Mouse (Mus musculus): ENCODE results near the gene Jarid2. TPM values are rescaled to one million over a fixed set of nuclear protein-coding genes. Genes with fewer than 3 reads are reported as not detected.
A peak's percentile ranks its signal among the peaks of the same experiment; 100 is the strongest.
"Not testable (repeated sequence)": the region's sequence is repeated elsewhere in the genome, so short reads cannot be mapped to it uniquely, and the experiment has no call there.

Gene Jarid2
- polyA plus RNA-seq, 1 experiment from 2014 or later = 26.5 TPM

GRCm38 (mm10) chr13:44839866-44840835 lies 110.9 kb downstream of the Jarid2 start:
- peak; percentile 84; the same call in 1 of the 2 replicates for ATAC-seq (ENCODE audit: insufficient number of reproducible peaks, insufficient read depth, low FRiP score, low read depth)
- H3K27me3 ChIP-seq (ENCODE audit: control insufficient read depth, insufficient read depth, low read length) = no peaks in the 10 kb centered on the region
- H3K4me1 ChIP-seq (ENCODE audit: control insufficient read depth, insufficient read depth, low read length) = peaks cover 19% of the 10 kb centered on the region
- H3K9me3 ChIP-seq (ENCODE audit: control insufficient read depth, low read depth, low read length) = no peaks in the 10 kb centered on the region
- H3K9ac ChIP-seq (replicated peaks; ENCODE audit: low read depth, low read length) = no peak overlapping the region
- H3K4me3 ChIP-seq (ENCODE audit: low read depth, low read length) = peak overlapping the region; percentile 29
- H3K4me2 ChIP-seq (replicated peaks; ENCODE audit: low read depth, low read length) = peak overlapping the region; percentile 64
- H3K36me3 ChIP-seq (ENCODE audit: control insufficient read depth, insufficient read depth, low read length) = no peaks in the 10 kb centered on the region
- 7% methylated on average over 20 of the region's 20 CpGs for WGBS
- peak overlapping the region; percentile 64 for H3K27ac ChIP-seq (ENCODE audit: low read length)

DNA sequence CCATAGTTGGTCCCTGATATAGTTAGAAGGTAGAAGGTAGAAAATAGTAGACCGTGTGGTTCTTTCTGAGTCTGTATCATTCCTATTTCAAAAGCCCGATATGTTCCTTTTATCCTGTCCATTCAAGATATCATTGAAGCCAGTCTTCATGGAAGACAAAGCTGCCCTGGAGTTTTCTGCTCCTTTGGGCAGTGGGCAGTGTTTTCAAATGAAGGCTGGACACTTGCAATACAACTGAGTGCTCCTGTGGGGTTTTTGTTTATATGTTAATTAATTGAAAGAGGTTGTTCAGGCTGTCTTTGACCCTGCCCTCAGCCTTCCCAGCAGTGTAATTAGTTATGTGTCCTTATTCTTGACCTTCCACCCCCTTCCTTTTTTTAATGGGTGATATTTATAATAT lies 122.2 kb downstream of the Jarid2 start:
- 95% methylated on average over 2 of the region's 2 CpGs for WGBS
- Histone ChIP-seq H3K27me3 (ENCODE audit: control insufficient read depth, insufficient read depth, low read length) (no peaks in the 10 kb centered on the region), H3K4me3 (ENCODE audit: low read depth, low read length) (no peak overlapping the region), H3K4me2 (replicated peaks; ENCODE audit: low read depth, low read length) (no peak overlapping the region), H3K36me3 (ENCODE audit: control insufficient read depth, insufficient read depth, low read length) (no peaks in the 10 kb centered on the region; the same call in 1 of the 2 replicates), H3K27ac (ENCODE audit: low read length) (no peak overlapping the region), H3K4me1 (ENCODE audit: control insufficient read depth, insufficient read depth, low read length) (no peaks in the 10 kb centered on the region), H3K9me3 (ENCODE audit: control insufficient read depth, low read depth, low read length) (no peaks in the 10 kb centered on the region), H3K9ac (replicated peaks; ENCODE audit: low read depth, low read length) (no peak overlapping the region)
- ATAC-seq (ENCODE audit: insufficient number of reproducible peaks, insufficient read depth, low FRiP score, low read depth) = no peak

DNA sequence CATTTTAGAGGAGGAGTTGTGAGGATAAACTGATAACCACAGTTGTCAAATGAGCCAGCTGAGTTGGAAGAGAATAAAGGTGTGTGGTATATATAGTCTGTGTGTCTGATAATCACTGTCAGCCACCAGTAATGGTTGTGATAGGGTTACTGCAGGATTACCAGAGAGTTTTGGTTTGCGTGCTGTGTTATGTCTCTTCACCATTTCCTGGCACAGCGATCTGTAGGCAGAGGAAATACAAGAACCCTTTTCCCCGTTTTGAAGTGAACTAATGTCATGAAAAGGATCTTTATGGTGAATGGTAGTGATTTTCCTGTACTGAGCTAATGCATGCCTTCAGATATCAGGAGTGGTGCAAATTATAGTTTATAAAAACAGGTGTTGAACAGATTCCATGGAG lies 122.8 kb downstream of the Jarid2 start:
- no peaks in the 10 kb centered on the region; the same call in 1 of the 2 replicates for H3K36me3 ChIP-seq (ENCODE audit: control insufficient read depth, insufficient read depth, low read length)
- no peaks in the 10 kb centered on the region for H3K27me3 ChIP-seq (ENCODE audit: control insufficient read depth, insufficient read depth, low read length)
- 62% methylated on average over 3 of the region's 3 CpGs for WGBS
- H3K27ac ChIP-seq (ENCODE audit: low read length) = no peak overlapping the region
- no peak overlapping the region for H3K9ac ChIP-seq (replicated peaks; ENCODE audit: low read depth, low read length)
- no peaks in the 10 kb centered on the region for H3K9me3 ChIP-seq (ENCODE audit: control insufficient read depth, low read depth, low read length)
- H3K4me3 ChIP-seq (ENCODE audit: low read depth, low read length) = no peak overlapping the region
- no peak overlapping the region for H3K4me2 ChIP-seq (replicated peaks; ENCODE audit: low read depth, low read length)
- no peak for ATAC-seq (ENCODE audit: insufficient number of reproducible peaks, insufficient read depth, low FRiP score, low read depth)
- no peaks in the 10 kb centered on the region for H3K4me1 ChIP-seq (ENCODE audit: control insufficient read depth, insufficient read depth, low read length)

DNA sequence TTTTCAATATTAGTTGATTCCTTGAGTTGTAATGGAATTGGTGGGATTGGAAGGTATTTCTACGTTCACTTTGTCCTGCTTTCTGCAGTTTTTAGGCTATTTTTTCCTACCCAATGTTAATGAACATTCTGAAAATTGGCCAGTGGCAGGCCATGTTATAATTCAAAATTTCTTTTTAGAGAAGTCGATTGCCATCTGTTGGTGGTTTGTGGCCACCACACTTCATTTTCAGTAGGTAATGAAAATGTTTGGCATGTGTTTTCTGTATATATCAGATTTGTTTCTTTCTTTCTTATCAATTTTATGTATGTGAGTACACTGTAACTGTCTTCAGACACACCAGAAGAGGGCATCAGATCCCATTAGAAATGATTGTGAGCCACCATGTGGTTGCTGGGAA lies 136.3 kb downstream of the Jarid2 start:
- H3K27me3 ChIP-seq (ENCODE audit: control insufficient read depth, insufficient read depth, low read length) = no peaks in the 10 kb centered on the region
- no peak for ATAC-seq (ENCODE audit: insufficient number of reproducible peaks, insufficient read depth, low FRiP score, low read depth)
- no peaks in the 10 kb centered on the region for H3K4me1 ChIP-seq (ENCODE audit: control insufficient read depth, insufficient read depth, low read length)
- no peaks in the 10 kb centered on the region for H3K36me3 ChIP-seq (ENCODE audit: control insufficient read depth, insufficient read depth, low read length)
- no peaks in the 10 kb centered on the region for H3K9me3 ChIP-seq (ENCODE audit: control insufficient read depth, low read depth, low read length)
- no peak overlapping the region for H3K27ac ChIP-seq (ENCODE audit: low read length)
- H3K4me3 ChIP-seq (ENCODE audit: low read depth, low read length) = no peak overlapping the region
- 89% methylated on average over 2 of the region's 2 CpGs for WGBS
- no peak overlapping the region for H3K9ac ChIP-seq (replicated peaks; ENCODE audit: low read depth, low read length)
- H3K4me2 ChIP-seq (replicated peaks; ENCODE audit: low read depth, low read length) = no peak overlapping the region

GRCm38 (mm10) chr13:44868037-44868650 lies 138.9 kb downstream of the Jarid2 start:
- H3K36me3 ChIP-seq (ENCODE audit: control insufficient read depth, insufficient read depth, low read length) = no peaks in the 10 kb centered on the region

GRCm38 (mm10) chr13:44869418-44870119 lies 140.3 kb downstream of the Jarid2 start:
- not testable (repeated sequence) for H3K27me3 ChIP-seq (ENCODE audit: control insufficient read depth, insufficient read depth, low read length); H3K4me1 ChIP-seq (ENCODE audit: control insufficient read depth, insufficient read depth, low read length); H3K36me3 ChIP-seq (ENCODE audit: control insufficient read depth, insufficient read depth, low read length); H3K9ac ChIP-seq (replicated peaks; ENCODE audit: low read depth, low read length); H3K4me3 ChIP-seq (ENCODE audit: low read depth, low read length); H3K9me3 ChIP-seq (ENCODE audit: control insufficient read depth, low read depth, low read length); H3K27ac ChIP-seq (ENCODE audit: low read length); H3K4me2 ChIP-seq (replicated peaks; ENCODE audit: low read depth, low read length)
- 73% methylated on average over 47 of the region's 47 CpGs for WGBS
- ATAC-seq (ENCODE audit: insufficient number of reproducible peaks, insufficient read depth, low FRiP score, low read depth) = peak; percentile 100

More at GRCm38 (mm10) chr13:44868037-44868650, 138.9 kb downstream of the Jarid2 start:
- no peak overlapping the region for H3K27ac ChIP-seq (ENCODE audit: low read length)
- H3K9me3 ChIP-seq (ENCODE audit: control insufficient read depth, low read depth, low read length) = no peaks in the 10 kb centered on the region
- no peak overlapping the region for H3K9ac ChIP-seq (replicated peaks; ENCODE audit: low read depth, low read length)
- no peak overlapping the region for H3K4me2 ChIP-seq (replicated peaks; ENCODE audit: low read depth, low read length)
- no peaks in the 10 kb centered on the region for H3K4me1 ChIP-seq (ENCODE audit: control insufficient read depth, insufficient read depth, low read length)
- 69% methylated on average over 4 of the region's 4 CpGs for WGBS
- H3K4me3 ChIP-seq (ENCODE audit: low read depth, low read length) = no peak overlapping the region
- H3K27me3 ChIP-seq (ENCODE audit: control insufficient read depth, insufficient read depth, low read length) = no peaks in the 10 kb centered on the region
- no peak for ATAC-seq (ENCODE audit: insufficient number of reproducible peaks, insufficient read depth, low FRiP score, low read depth)

GRCm38 (mm10) chr13:44876799-44877198 lies 147.5 kb downstream of the Jarid2 start:
- Histone ChIP-seq H3K4me1 (ENCODE audit: control insufficient read depth, insufficient read depth, low read length) (no peaks in the 10 kb centered on the region), H3K27me3 (ENCODE audit: control insufficient read depth, insufficient read depth, low read length) (no peaks in the 10 kb centered on the region), H3K9me3 (ENCODE audit: control insufficient read depth, low read depth, low read length) (no peaks in the 10 kb centered on the region), H3K36me3 (ENCODE audit: control insufficient read depth, insufficient read depth, low read length) (peaks cover 4% of the 10 kb centered on the region; the same call in 1 of the 2 replicates), H3K9ac (replicated peaks; ENCODE audit: low read depth, low read length) (no peak overlapping the region), H3K4me3 (ENCODE audit: low read depth, low read length) (no peak overlapping the region), H3K4me2 (replicated peaks; ENCODE audit: low read depth, low read length) (no peak overlapping the region), H3K27ac (ENCODE audit: low read length) (no peak overlapping the region)
- WGBS = 80% methylated on average over 2 of the region's 2 CpGs
- no peak for ATAC-seq (ENCODE audit: insufficient number of reproducible peaks, insufficient read depth, low FRiP score, low read depth)

GRCm38 (mm10) chr13:44881001-44881400 lies 151.7 kb downstream of the Jarid2 start:
- Histone ChIP-seq H3K4me1 (ENCODE audit: control insufficient read depth, insufficient read depth, low read length) (no peaks in the 10 kb centered on the region), H3K4me2 (replicated peaks; ENCODE audit: low read depth, low read length) (no peak overlapping the region), H3K36me3 (ENCODE audit: control insufficient read depth, insufficient read depth, low read length) (no peaks in the 10 kb centered on the region), H3K4me3 (ENCODE audit: low read depth, low read length) (no peak overlapping the region), H3K27ac (ENCODE audit: low read length) (no peak overlapping the region), H3K9ac (replicated peaks; ENCODE audit: low read depth, low read length) (no peak overlapping the region), H3K27me3 (ENCODE audit: control insufficient read depth, insufficient read depth, low read length) (no peaks in the 10 kb centered on the region), H3K9me3 (ENCODE audit: control insufficient read depth, low read depth, low read length) (no peaks in the 10 kb centered on the region)
- ATAC-seq (ENCODE audit: insufficient number of reproducible peaks, insufficient read depth, low FRiP score, low read depth) = no peak
- WGBS = 88% methylated on average over 4 of the region's 4 CpGs
